Mouse (Mus musculus) C2C12 (cell line): ENCODE results near the gene Acbd5.

Experiments
- CEBPB ChIP-seq: IDR thresholded peaks from one replicate; pipeline ENCODE4 v1.6.1; 2011; ENCODE audit warnings: low read depth, mild to moderate bottlenecking, control low read depth, moderate library complexity
- CTCF ChIP-seq: IDR thresholded peaks from one replicate; pipeline ENCODE4 v1.5.1; 2011; ENCODE audit not compliant: control insufficient read depth, insufficient read depth, insufficient read length
- FOSL1 ChIP-seq: IDR thresholded peaks from one replicate; pipeline ENCODE4 v1.8.0; 2011; ENCODE audit warnings: mild to moderate bottlenecking, low read length; ENCODE audit not compliant: poor library complexity, insufficient read depth, severe bottlenecking
- MAX ChIP-seq: IDR thresholded peaks from one replicate; pipeline ENCODE4 v1.6.1; 2011; ENCODE audit warnings: mild to moderate bottlenecking, control low read depth
- MYOD1 ChIP-seq: IDR thresholded peaks from one replicate; pipeline ENCODE4 v1.6.1; 2011; ENCODE audit warnings: low read depth; ENCODE audit not compliant: control insufficient read depth, insufficient read length
- MYOG ChIP-seq: IDR thresholded peaks from one replicate; pipeline ENCODE4 v1.6.1; 2011; ENCODE audit not compliant: control insufficient read depth, insufficient read length; ENCODE audit errors: extremely low read depth
- USF1 ChIP-seq: IDR thresholded peaks from one replicate; pipeline ENCODE4 v1.6.1; 2011; ENCODE audit warnings: low read depth, mild to moderate bottlenecking, control low read depth, moderate library complexity

- TF ChIP-seq CTCF = no peak
- no peak for TF ChIP-seq USF1
- TF ChIP-seq FOSL1 = no peak
- TF ChIP-seq MYOG = no peak
- TF ChIP-seq MYOD1 = no peak
- no peak for TF ChIP-seq MAX
- no peak for TF ChIP-seq CEBPB
Measured at GRCm38 (mm10) chr2:23048006-23048405, 20.0 kb upstream of the Acbd5 start.
